Mouse (Mus musculus) embryonic fibroblast, embryonic 13.5 days (primary cell): Measurements from ENCODE around the gene 2610507B11Rik.

Experiments
- CTCF ChIP-seq: IDR thresholded peaks from 2 replicates; pipeline ENCODE4 v1.5.1; 2011; ENCODE audit warnings: mild to moderate bottlenecking, control low read depth, low read length, moderate library complexity, borderline replicate concordance; ENCODE audit not compliant: insufficient read depth
- POLR2A ChIP-seq: IDR thresholded peaks from 2 replicates; pipeline ENCODE4 v1.6.1; 2011; ENCODE audit warnings: low read depth, mild to moderate bottlenecking, control low read depth, low read length, moderate library complexity

DNA sequence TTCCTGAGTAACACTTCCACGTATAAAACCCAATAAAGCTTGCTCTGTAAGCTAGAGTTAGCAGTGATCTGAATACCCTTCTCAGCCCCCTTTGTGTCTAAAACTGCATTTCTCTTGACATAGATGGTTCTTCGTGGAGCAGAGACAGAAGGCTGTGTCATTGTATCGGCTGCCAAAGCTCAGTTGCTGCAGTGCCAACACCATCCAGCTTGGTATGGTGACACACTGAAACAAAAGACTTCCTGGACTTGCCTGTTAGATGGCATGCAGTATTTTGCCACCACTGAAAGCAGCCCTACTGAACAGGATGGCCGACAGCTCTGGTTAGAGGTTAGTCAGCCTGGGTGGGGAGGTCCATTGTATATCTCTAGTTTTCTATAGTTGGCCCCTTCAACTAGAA lies 18.0 kb downstream of the 2610507B11Rik start:
- TF ChIP-seq CTCF (no peak), POLR2A (no peak)
